Mouse (Mus musculus) liver, postnatal 0 days (tissue): ENCODE data around the gene Gm14412.

ENCODE experiments used
- CTCF ChIP-seq: sonication (generic); IDR thresholded peaks from 2 replicates; pipeline ENCODE4 v1.5.1; 2016; ENCODE audit warnings: antibody characterized with exemption, low read depth
- EP300 ChIP-seq: IDR thresholded peaks from 2 replicates; pipeline ENCODE4 v1.6.1; 2016; ENCODE audit warnings: antibody characterized with exemption, low read depth, mild to moderate bottlenecking

DNA sequence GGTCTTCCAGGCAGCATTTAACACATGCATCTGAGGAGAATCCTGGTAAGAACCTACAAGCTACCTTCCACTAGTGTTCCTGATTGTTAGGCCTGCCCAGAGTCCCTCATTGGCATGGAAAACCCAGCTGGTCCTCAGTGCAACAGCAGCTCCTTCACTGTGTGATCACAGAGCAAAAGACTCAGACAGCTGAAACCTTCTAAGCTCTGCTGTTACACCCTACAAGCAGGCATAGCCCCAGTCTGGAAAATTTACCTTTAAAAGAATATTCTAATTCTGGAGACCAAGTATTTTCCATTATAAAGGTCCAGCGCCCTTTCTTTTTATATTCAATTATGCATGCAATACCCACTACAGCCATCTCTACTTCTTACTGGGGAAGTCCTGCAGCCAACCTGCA, 5.1 kb downstream of the Gm14412 start:
- no peak for TF ChIP-seq EP300
- TF ChIP-seq CTCF = no peak
